Mouse (Mus musculus): ENCODE data around the gene Dnase2a. TPM values are rescaled to one million over a fixed set of nuclear protein-coding genes. Genes with fewer than 3 reads are reported as not detected.
A peak's percentile ranks its signal among the peaks of the same experiment; 100 is the strongest.

Dnase2a gene
- total RNA-seq (2021) (10 to 100 TPM; 10.9 to 17.5 TPM), polyA plus RNA-seq (2012; rRNA removed) (12.1 and 13.3 TPM in 2 replicates)
- long read RNA-seq, transcript Dnase2a-201 (6 exons, 1,715 nt), result major isoform, 6 of 13 reads
- long read RNA-seq, partial matches to known transcripts, result 2 of 13 reads
- long read RNA-seq, other reads (novel, unspliced or antisense), result 2 of 13 reads

GRCm38 (mm10) chr8:84908421-84909161 is at the start of gene Dnase2a:
TSS of gene Dnase2a (plus strand) at chr8:84908560.
- DNase-seq, result peak; percentile 97

DNA sequence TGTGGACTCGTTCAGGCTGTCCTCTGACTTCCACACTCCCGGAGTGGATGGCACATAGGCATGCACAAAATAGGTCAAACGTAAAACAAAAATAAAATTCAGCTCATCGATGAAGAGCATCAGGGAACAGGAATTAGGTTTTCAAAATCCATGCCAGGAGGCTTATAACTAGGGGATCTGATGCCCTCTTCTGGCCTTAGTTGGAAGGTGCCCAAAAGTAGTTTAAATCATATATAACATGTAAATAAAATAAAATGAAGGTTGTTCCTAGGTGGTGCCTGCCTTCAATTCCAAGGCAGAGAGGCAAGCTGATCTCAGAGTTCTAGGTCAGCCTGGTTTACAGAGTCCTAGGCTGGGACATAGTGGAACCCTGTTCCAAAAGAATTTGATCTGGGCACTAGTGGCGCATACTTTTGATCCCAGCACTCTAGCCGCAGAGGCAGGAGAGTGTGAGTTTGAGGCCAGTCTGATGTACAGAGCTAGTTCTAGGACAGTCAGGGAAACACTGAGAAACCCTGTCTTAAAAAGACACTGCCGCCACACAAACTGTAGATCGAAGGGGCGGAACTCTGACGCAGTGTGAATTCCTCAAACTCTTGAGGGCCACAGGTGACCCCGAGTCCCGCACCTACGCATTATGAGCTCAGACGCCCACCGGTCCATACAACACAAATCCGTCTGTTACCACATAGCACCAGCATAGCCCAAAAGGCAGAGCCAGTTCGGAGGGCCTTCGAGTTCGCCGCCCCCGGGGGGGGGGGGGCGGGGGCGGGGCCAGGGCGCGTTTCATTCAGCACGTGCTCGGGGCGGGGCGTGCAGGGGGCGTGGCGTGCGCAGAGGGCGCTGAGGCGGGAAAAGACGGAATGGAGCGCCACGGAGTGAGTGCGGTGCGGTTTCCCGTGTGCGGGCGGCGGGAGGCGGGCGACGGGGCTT is 36.7 kb upstream of the Dnase2a start, which contains the start of gene Syce2:
Gene Syce2, plus strand, starts transcription at position 736 of the 933 bp plus-strand sequence.
- peak; percentile 88 for DNase-seq

DNA sequence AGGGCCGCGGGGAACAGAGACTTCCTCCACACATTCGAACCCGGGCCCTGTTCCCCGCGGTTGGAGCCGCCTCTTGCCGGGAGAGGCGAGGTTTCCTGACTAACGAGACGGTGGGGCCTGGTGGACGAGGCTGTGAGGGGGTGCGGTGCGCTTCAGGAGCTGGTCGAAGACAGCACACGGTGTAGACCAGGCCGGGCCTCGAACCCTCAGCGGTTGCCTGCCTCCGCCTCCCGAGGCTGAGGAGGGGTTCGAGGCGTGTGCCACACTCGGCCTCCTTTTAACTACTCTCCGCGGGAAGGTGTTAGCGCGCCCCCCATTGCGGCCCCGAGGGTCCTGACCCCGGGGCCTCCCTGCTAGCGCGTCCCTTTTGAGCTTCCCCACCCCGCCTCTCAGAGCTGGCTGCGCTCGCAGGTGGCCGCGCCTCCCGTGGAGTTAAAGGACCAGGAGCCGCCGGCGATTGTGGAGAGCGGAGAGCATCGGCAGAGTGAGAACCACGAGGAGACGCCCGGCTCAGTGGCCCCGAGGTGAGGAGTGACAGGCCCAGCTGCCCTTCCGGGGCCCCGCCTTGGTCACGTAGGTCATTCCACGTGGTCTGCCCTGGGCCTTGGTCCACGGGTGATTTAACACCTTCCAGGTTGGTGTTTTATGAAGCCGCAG is 35.9 kb upstream of the Dnase2a start:
- DNase-seq, result peak; percentile 47

DNA sequence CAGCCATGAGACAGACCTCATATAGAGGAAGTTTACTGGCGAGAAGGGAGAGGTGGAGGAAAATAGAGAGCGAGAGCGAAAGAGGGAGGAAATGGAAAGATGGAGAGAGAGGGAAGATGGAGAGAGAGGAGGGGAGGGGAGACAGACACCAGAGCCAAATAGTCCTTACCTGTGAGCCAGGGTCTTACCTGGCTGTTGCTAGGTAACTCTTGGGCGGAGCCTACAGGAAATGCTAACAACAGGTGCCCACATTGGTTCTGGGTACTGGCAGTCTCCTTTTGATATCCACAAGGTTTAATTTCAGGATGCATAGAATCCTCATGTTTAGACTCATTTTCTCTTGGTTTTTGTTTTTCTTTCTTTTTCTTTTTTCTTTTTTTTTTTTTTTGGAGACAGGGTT is 35.3 kb upstream of the Dnase2a start:
- no peak for DNase-seq

DNA sequence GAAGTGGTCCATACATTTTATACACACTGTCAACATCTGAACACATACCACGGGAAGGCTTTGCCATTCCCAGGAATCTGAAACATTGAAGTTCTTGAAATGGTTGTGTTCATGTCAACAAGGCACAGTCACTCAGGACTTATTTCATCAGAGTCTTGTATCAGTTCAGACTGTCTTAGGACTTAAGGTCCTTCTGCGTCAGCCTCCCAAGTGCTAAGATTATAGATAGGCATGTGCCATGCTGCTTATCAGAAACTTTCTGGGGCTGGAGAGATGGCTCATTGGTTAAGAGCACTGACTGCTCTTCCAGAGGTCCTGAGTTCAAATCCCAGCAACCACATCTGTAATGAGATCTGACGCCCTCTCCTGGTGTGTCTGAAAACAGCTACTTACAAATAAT is 34.0 kb upstream of the Dnase2a start:
- DNase-seq, result no peak

GRCm38 (mm10) chr8:84877297-84878035 is 30.9 kb upstream of the Dnase2a start:
- no peak for DNase-seq

DNA sequence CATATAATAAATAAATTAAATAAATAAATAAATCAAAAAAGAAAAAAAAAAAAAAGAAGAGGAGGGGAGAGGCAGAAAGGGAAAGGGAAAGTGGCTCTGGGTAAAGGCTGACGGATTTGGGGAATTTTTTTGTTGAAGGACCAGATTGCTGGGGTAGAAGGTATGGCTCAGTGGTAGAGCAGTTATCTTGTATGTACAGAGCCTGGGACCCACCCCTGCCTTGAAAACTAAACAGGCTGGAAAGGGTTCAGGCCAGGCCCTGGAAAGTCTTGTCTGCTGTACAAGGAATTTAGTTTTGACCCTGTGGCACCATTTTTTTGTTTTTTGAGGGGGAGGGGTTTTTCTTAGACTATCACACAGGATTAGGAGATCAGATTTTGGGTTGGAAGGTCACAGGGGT is 29.4 kb upstream of the Dnase2a start:
- no peak for DNase-seq

DNA sequence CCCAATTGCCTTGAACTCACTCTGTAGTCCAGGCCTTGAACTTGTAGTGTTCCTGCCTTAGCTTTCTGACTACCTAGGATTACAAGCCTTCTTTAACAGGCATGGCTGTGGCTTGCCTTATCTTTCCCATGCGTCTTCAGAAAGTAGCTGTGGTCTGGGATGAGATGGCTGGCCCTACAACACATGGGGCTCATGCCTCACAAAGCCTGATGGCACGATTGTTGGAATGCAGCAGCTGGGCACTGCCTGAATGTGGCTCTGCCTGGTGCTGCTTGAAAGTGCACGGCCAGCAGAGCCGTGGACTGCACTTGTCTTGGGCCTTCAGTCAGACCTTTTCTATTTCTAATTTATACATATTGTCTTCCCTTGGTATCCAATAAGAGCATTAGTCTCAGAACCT is 23.6 kb upstream of the Dnase2a start:
- no peak for DNase-seq

- no peak for DNase-seq
Observed at GRCm38 (mm10) chr8:84888280-84888679, 20.1 kb upstream of the Dnase2a start.

- DNase-seq, result no peak
Observed at GRCm38 (mm10) chr8:84889141-84889540, 19.2 kb upstream of the Dnase2a start.

DNA sequence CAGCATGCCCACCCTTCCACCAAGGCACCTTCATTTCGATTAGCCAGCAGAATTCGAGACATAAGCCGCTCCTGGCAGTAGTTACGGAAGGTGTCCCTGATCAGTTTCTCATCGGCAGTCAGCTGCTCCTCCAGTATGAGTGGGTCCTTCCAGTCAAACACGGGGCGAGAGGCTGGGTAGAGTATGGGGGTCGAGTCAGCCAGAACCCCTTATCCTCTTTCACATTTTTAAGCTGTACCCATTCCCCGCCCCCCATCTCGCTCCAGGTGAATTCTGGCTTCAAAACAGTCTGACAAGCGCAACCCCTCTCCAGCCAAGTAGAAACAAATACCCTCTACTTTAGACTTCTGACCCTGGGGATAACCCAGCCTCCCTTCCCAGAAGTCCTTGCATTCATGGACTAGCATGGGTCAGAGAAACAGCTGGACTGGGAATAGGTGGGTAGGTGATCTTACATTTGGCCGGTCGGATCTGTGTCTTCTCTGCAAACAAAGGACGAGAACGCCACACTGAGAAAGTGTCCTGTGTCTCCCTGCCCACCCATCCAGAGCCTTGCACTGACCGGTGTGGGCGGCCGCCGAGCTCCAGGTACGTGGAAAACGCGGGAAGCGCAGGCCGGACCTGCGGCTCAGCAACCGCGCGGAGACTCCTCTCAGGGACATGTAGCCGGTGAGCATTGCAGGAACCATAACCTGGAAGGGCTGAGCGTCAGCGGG is 15.2 kb upstream of the Dnase2a start:
- no peak for DNase-seq

GRCm38 (mm10) chr8:84893709-84894134 is 14.6 kb upstream of the Dnase2a start, which contains the start of gene Gcdh:
TSS of gene Gcdh (minus strand) at chr8:84893921.
- DNase-seq, result peak; percentile 97

DNA sequence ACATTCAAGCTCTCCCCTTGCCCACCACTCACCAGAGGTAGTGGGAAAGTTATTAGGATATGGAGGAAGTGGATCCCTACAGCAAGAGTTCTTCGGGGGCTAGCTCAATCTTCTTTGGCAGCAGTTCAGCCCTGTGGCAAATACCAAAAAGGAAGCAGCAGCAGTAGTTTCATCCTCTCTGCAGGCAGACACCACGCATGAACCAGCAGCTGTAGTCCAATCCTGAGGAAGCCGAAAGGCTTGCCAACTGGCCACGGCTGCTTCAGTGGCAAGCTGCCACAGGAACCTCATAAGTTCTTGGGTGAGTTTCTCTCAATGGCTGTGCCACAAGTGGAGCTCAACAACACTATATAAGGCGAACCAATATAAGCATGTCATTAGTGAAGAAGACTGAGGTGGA is 12.4 kb upstream of the Dnase2a start:
- no peak for DNase-seq

GRCm38 (mm10) chr8:84901071-84901470 is 7.3 kb upstream of the Dnase2a start:
- DNase-seq, result no peak

- no peak for DNase-seq
Observed at GRCm38 (mm10) chr8:84901752-84902151, 6.6 kb upstream of the Dnase2a start, which contains the start of gene Klf1. TSS of gene Klf1 (plus strand) at chr8:84901928.

DNA sequence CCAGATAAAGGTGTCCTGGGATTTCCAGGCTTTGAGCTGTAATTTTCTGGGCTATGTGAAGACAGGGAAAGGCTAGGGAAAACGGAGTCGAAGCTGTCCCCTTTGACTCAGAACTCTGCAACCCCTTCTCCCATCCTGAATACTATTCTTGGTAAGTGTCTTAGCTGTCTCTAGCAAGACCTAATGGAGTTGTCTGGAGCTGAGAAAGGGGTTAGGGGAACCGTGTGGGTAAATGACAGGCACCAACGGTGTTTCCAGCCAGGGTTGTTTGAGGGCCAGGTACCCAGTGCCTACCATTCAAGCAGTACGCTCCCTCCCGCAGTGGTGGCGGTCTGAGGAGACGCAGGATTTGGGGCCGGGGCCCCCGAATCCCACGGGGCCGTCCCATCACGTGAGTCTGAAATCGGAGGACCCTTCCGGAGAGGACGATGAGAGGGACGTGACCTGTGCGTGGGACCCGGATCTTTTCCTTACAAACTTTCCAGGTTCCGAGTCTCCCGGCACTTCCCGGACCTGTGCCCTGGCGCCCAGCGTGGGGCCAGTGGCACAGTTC is 5.9 kb upstream of the Dnase2a start:
- DNase-seq, result no peak

DNA sequence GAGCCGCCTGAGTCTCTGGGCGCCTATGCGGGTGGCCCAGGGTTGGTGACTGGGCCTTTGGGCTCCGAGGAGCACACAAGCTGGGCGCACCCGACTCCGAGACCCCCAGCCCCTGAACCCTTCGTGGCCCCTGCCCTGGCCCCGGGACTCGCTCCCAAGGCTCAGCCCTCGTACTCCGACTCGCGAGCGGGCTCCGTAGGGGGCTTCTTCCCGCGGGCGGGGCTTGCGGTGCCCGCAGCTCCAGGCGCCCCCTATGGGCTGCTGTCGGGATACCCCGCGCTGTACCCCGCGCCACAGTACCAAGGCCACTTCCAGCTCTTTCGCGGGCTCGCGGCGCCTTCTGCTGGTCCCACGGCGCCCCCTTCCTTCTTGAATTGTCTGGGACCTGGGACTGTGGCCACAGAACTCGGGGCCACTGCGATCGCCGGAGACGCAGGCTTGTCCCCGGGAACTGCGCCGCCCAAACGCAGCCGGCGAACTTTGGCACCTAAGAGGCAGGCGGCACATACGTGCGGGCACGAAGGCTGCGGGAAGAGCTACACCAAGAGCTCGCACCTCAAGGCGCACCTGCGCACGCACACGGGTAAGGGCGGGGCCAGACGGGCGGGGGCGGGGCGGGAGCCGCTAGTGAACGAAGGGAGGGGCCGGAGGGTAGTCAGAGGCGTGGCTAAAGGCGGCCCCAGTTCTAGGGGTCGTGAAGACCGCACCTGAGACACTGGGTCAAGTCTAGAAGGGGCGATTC is 5.3 kb upstream of the Dnase2a start:
- DNase-seq, result peak; percentile 94

- no peak for DNase-seq
Observed at GRCm38 (mm10) chr8:84904351-84904750, 4.0 kb upstream of the Dnase2a start.

- DNase-seq, result no peak
Observed at GRCm38 (mm10) chr8:84907037-84907436, 1.3 kb upstream of the Dnase2a start.
